ENCODE assay signal across 9 mouse cellular contexts in the genomic region with DNA sequence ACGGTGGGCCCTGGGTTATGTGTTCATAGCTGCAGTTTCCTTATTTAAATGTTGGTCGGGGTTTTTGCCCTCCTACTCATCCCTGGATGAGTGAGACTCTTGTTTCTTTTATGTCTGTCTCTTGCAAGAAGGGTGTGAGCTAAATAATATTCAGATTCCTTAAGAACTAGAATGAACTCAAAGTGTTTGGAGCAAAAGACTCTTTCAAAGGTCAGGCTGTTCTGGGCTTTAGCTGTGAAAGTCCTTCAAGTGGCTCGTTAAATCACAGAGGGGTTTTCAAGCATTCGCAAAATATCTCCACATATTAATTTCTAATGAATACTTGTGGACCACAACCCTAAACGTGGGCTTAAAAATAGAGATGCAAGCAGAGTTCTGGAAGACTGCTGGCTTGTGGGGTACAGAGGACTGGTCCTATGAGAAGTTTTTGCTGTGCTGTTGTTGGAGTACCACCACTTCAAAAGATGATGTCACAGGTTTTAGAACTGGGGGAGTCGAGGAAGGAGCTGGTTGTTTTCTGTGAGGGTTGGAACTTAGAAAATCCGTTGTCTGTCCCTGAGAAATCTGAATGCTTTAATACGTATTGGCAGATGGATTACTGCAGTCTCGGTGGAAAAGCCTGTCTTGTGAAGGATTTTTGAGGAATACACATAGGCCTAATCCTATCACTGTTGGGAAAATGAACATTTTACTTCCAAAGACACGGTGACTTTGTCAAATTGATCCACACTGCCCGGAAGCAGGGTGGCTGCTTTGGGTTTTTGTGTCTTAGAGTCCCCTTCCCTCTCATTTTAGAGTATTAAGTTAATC. TPM values are rescaled to one million over a fixed set of nuclear protein-coding genes. Genes with fewer than 3 reads are reported as not detected.
DNase-seq lines count a peak whose midpoint lies in the region; ATAC-seq and TF ChIP-seq lines count a peak whose summit lies in the region.
"Had no signal": no experiment of that assay in that cellular context is flagged by ENCODE, and none has a peak within 500 bp of the region (broad histone marks: within the 10 kb centered on the region; RNA-seq: fewer than 3 reads in every experiment).

No protein-coding gene starts in this region.

- no peak for ATAC-seq in kidney, embryonic 15.5 days (replicated peaks; ENCODE audit: low FRiP score)
- no peak for ATAC-seq in hindbrain, embryonic 11.5 days (ENCODE audit: low FRiP score)
- ATAC-seq in midbrain, embryonic 13.5 days: no peak

- no peak for TF ChIP-seq CTCF in cortical plate, adult 2 months (IDR thresholded peaks at IDR 0.05; ENCODE audit: extremely low read depth, insufficient read depth, low read length)

- H3K4me2 ChIP-seq in kidney, embryonic 15.5 days: peak overlapping the region; percentile 97
- H3K4me2 ChIP-seq in hindbrain, embryonic 11.5 days (replicated peaks; ENCODE audit: low read depth, low read length): peak overlapping the region; percentile 97
- peak overlapping the region; percentile 91 for H3K4me2 ChIP-seq in midbrain, embryonic 13.5 days (replicated peaks)

- H3K36me3 ChIP-seq in kidney, embryonic 15.5 days: no peaks in the 10 kb centered on the region
- no peaks in the 10 kb centered on the region for H3K36me3 ChIP-seq in hindbrain, embryonic 11.5 days (ENCODE audit: control insufficient read depth, insufficient read depth, low read length)
- no peaks in the 10 kb centered on the region for H3K36me3 ChIP-seq in midbrain, embryonic 13.5 days

- peak overlapping the region; percentile 88 for H3K9ac ChIP-seq in kidney, embryonic 15.5 days
- H3K9ac ChIP-seq in hindbrain, embryonic 11.5 days (ENCODE audit: low read depth, low read length): 0 out of 2 replicates have a peak overlapping the region, but pooled peaks have one; percentile 5
- peak overlapping the region; percentile 81 for H3K9ac ChIP-seq in midbrain, embryonic 13.5 days (replicated peaks)

- no peak for DNase-seq in kidney, postnatal 25 days
- DNase-seq in hindbrain, embryonic 11.5 days (ENCODE audit: low spot score): no peak
- no peak for DNase-seq in adrenal gland, adult 8-10 months
- DNase-seq in T-cell, adult 2 months (ENCODE audit: low spot score): no peak
- DNase-seq in cerebellum, adult 11 months: no peak

- no peaks in the 10 kb centered on the region for H3K9me3 ChIP-seq in kidney, embryonic 15.5 days (replicated peaks)
- no peaks in the 10 kb centered on the region for H3K9me3 ChIP-seq in hindbrain, embryonic 11.5 days (ENCODE audit: control insufficient read depth, low read length)
- no peaks in the 10 kb centered on the region for H3K9me3 ChIP-seq in midbrain, embryonic 13.5 days

- WGBS in kidney, embryonic 15.5 days: 51% methylated on average over 11 of the region's 11 CpGs
- WGBS in hindbrain, embryonic 11.5 days: 36% methylated on average over 11 of the region's 11 CpGs
- 21% methylated on average over 11 of the region's 11 CpGs for WGBS in midbrain, embryonic 13.5 days

- H3K27ac ChIP-seq in kidney, embryonic 15.5 days: peak overlapping the region; percentile 99; the same call in 1 of the 2 replicates
- peak overlapping the region; percentile 84 for H3K27ac ChIP-seq in cortical plate, adult 2 months (ENCODE audit: insufficient read depth, low read length)
- no peak overlapping the region for H3K27ac ChIP-seq in hindbrain, embryonic 11.5 days (ENCODE audit: low read depth, low read length)
- H3K27ac ChIP-seq in midbrain, embryonic 13.5 days: no peak overlapping the region

- H3K27me3 ChIP-seq in kidney, embryonic 15.5 days: no peaks in the 10 kb centered on the region
- H3K27me3 ChIP-seq in hindbrain, embryonic 11.5 days (ENCODE audit: control insufficient read depth, insufficient read depth, low read length): peaks cover 18% of the 10 kb centered on the region
- peaks cover 23% of the 10 kb centered on the region for H3K27me3 ChIP-seq in midbrain, embryonic 13.5 days

- peak overlapping the region; percentile 64 for H3K4me3 ChIP-seq in kidney, embryonic 15.5 days (replicated peaks)
- H3K4me3 ChIP-seq in cortical plate, adult 2 months (ENCODE audit: insufficient read depth, low read length): peak overlapping the region; percentile 45; the same call in 1 of the 2 replicates
- peak overlapping the region; percentile 58; the same call in 1 of the 2 replicates for H3K4me3 ChIP-seq in hindbrain, embryonic 11.5 days (ENCODE audit: low read depth, low read length)
- peak overlapping the region; percentile 69 for H3K4me3 ChIP-seq in midbrain, embryonic 13.5 days (replicated peaks)

- TF ChIP-seq POLR2A in cortical plate, adult 2 months (IDR thresholded peaks at IDR 0.05; ENCODE audit: extremely low read depth, insufficient read depth, low read length): no peak

- H3K4me1 ChIP-seq in kidney, embryonic 15.5 days: peaks cover 59% of the 10 kb centered on the region
- no peaks in the 10 kb centered on the region; the same call in 1 of the 2 replicates for H3K4me1 ChIP-seq in cortical plate, adult 2 months (ENCODE audit: control insufficient read depth, insufficient read depth, low read length)
- H3K4me1 ChIP-seq in hindbrain, embryonic 11.5 days (replicated peaks; ENCODE audit: control insufficient read depth, insufficient read depth, low read length): peaks cover 6% of the 10 kb centered on the region
- peaks cover 27% of the 10 kb centered on the region for H3K4me1 ChIP-seq in midbrain, embryonic 13.5 days (replicated peaks)

RNA-seq across cellular contexts. Expression of a gene that starts 1.7 kb away (rescaled TPM):
- 0.87 and 0.94 TPM in 2 replicates for polyA plus RNA-seq in kidney, embryonic 15.5 days (2015; fragmentation: Nextera tagmentation; extraction: Ambion mirVana)
- polyA plus RNA-seq in cortical plate, adult 2 months (2012; rRNA removed): 16.2 and 19.8 TPM in 2 replicates
- 0.06 and 0.11 TPM in 2 replicates for polyA plus RNA-seq in hindbrain, embryonic 11.5 days (2014; fragmentation: Nextera tagmentation; extraction: Ambion mirVana)
- polyA plus RNA-seq in midbrain, embryonic 13.5 days (2015; fragmentation: Nextera tagmentation; extraction: Ambion mirVana): 0.22 and 0.24 TPM in 2 replicates
- 10 to 100 TPM; 11.5 to 65.2 (median 59.2) TPM for total RNA-seq in adrenal gland, adult 8-10 months (2022)

RNA-seq across cellular contexts. Expression of a gene that starts 2.1 kb away (rescaled TPM):
- not detected in 2 replicates for polyA plus RNA-seq in kidney, embryonic 15.5 days (2015; fragmentation: Nextera tagmentation; extraction: Ambion mirVana)
- not detected in 2 replicates for polyA plus RNA-seq in cortical plate, adult 2 months (2012; rRNA removed)
- polyA plus RNA-seq in hindbrain, embryonic 11.5 days (2014; fragmentation: Nextera tagmentation; extraction: Ambion mirVana): not detected in 2 replicates
- not detected in 2 replicates for polyA plus RNA-seq in midbrain, embryonic 13.5 days (2015; fragmentation: Nextera tagmentation; extraction: Ambion mirVana)
- not detected for total RNA-seq in adrenal gland, adult 8-10 months (2022)
- total RNA-seq: heart, postnatal 36 days had no signal

RNA-seq across cellular contexts. Expression of a gene that starts 58.2 kb away (rescaled TPM):
- not detected in 2 replicates for polyA plus RNA-seq in kidney, embryonic 15.5 days (2015; fragmentation: Nextera tagmentation; extraction: Ambion mirVana)
- 0.04 TPM in 2 replicates for polyA plus RNA-seq in cortical plate, adult 2 months (2012; rRNA removed)
- not detected in 2 replicates for polyA plus RNA-seq in hindbrain, embryonic 11.5 days (2014; fragmentation: Nextera tagmentation; extraction: Ambion mirVana)
- polyA plus RNA-seq in midbrain, embryonic 13.5 days (2015; fragmentation: Nextera tagmentation; extraction: Ambion mirVana): not detected in 2 replicates
- total RNA-seq in adrenal gland, adult 8-10 months (2022): not detected
- total RNA-seq: heart, postnatal 36 days had no signal

Comparison
In these comparisons a context has a peak if more than half of its experiments do, and no peak if none do; other contexts are left out.
1. H3K27ac ChIP-seq: peak in kidney, embryonic 15.5 days (single experiment) and cortical plate, adult 2 months (single experiment); none in hindbrain, embryonic 11.5 days (single experiment) and midbrain, embryonic 13.5 days (single experiment).
2. H3K9ac ChIP-seq: peak in every context shown above with its lines; median percentile 88 in kidney, embryonic 15.5 days; 81 in midbrain, embryonic 13.5 days; 5 in hindbrain, embryonic 11.5 days.
3. Peak in every context shown above with its lines, with median percentiles within 50 percentile points of each other: H3K4me2 ChIP-seq and H3K4me3 ChIP-seq.